ENCODE assay signal across 21 mouse cellular contexts in the genomic region with DNA sequence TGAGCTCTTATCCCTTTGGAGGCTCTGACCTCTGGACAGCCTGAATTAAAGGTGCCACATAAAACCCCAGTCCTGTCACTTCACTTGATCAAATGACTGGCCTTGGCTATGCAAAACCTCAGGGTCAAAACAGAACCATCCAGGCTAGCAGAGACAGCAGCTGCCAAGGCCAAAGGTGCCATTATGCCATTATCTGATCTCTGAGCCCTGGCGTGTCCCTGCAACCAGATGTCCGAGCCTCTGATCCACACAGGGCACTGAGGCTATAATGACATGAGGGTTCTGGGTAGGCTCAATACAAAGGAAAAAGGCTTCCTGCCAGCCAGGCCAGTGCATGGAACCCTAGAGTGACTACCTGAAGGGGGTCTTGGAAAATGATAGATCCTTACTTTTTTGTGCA.
DNase-seq lines count a peak whose midpoint lies in the region; ATAC-seq lines count a peak whose summit lies in the region.
"Had no signal": no experiment of that assay in that cellular context is flagged by ENCODE, and none has a peak within 500 bp of the region (broad histone marks: within the 10 kb centered on the region; RNA-seq: fewer than 3 reads in every experiment).

No protein-coding gene starts in this region.

- H3K36me3 ChIP-seq in midbrain, embryonic 12.5 days, result no peaks in the 10 kb centered on the region
- H3K36me3 ChIP-seq in midbrain, embryonic 15.5 days (replicated peaks), result no peaks in the 10 kb centered on the region
- H3K36me3 ChIP-seq: limb, embryonic 10.5 days; liver, embryonic 15.5 days; lung, embryonic 15.5 days; neural tube, embryonic 15.5 days had no signal

- no peak overlapping the region for H3K4me2 ChIP-seq in midbrain, embryonic 12.5 days (replicated peaks)
- H3K4me2 ChIP-seq in midbrain, embryonic 15.5 days, result no peak overlapping the region
- H3K4me2 ChIP-seq: heart, embryonic 11.5 days; liver, embryonic 15.5 days; lung, embryonic 15.5 days; neural tube, embryonic 15.5 days had no signal

- H3K9ac ChIP-seq in midbrain, embryonic 12.5 days (replicated peaks), result no peak overlapping the region
- no peak overlapping the region for H3K9ac ChIP-seq in midbrain, embryonic 15.5 days
- H3K9ac ChIP-seq: liver, embryonic 15.5 days; lung, embryonic 15.5 days; neural tube, embryonic 15.5 days had no signal

- peak; percentile 26 for DNase-seq in embryo, embryonic 10.5 days (ENCODE audit: low spot score)
- DNase-seq in embryo, embryonic 9.5 days (ENCODE audit: extremely low spot score), result no peak
- DNase-seq in kidney, adult 9 months, result peak; percentile 14
- no peak for DNase-seq in kidney, postnatal 36 days
- no peak for DNase-seq in cerebellum, postnatal 10 days
- DNase-seq: cerebellum, adult 9-11 months; gastrocnemius, postnatal 14 days; heart, adult 11 months; liver; lung, postnatal 4 days; thymus, adult 2 months; thymus, postnatal 4 days had no signal

- 50% methylated on average over 2 of the region's 2 CpGs for WGBS in midbrain, embryonic 12.5 days
- 59% methylated on average over 2 of the region's 2 CpGs for WGBS in midbrain, embryonic 15.5 days

- H3K4me1 ChIP-seq in midbrain, embryonic 12.5 days, result peaks cover 16% of the 10 kb centered on the region
- H3K4me1 ChIP-seq in midbrain, embryonic 15.5 days, result peaks cover 15% of the 10 kb centered on the region
- H3K4me1 ChIP-seq: liver, embryonic 15.5 days; lung, embryonic 15.5 days had no signal

- no peak overlapping the region for H3K4me3 ChIP-seq in midbrain, embryonic 12.5 days
- no peak overlapping the region for H3K4me3 ChIP-seq in midbrain, embryonic 15.5 days
- H3K4me3 ChIP-seq: limb, embryonic 10.5 days; liver, embryonic 15.5 days; lung, embryonic 15.5 days; myocyte; neural tube, embryonic 15.5 days had no signal

- peak overlapping the region; percentile 27; the same call in 1 of the 2 replicates for H3K27ac ChIP-seq in midbrain, embryonic 12.5 days (replicated peaks)
- H3K27ac ChIP-seq in midbrain, embryonic 15.5 days, result 0 out of 2 replicates have a peak overlapping the region, but pooled peaks have one; percentile 20
- H3K27ac ChIP-seq: limb, embryonic 10.5 days; liver, embryonic 15.5 days; lung, embryonic 15.5 days; neural tube, embryonic 15.5 days had no signal

- H3K27me3 ChIP-seq in midbrain, embryonic 12.5 days, result no peaks in the 10 kb centered on the region
- no peaks in the 10 kb centered on the region for H3K27me3 ChIP-seq in midbrain, embryonic 15.5 days (replicated peaks)
- H3K27me3 ChIP-seq: liver, embryonic 15.5 days; lung, embryonic 15.5 days; neural tube, embryonic 15.5 days had no signal

- H3K9me3 ChIP-seq in midbrain, embryonic 12.5 days, result no peaks in the 10 kb centered on the region
- H3K9me3 ChIP-seq in midbrain, embryonic 15.5 days, result no peaks in the 10 kb centered on the region
- H3K9me3 ChIP-seq: limb, embryonic 10.5 days; liver, embryonic 15.5 days; lung, embryonic 15.5 days; neural tube, embryonic 15.5 days had no signal

- no peak for ATAC-seq in midbrain, embryonic 12.5 days (ENCODE audit: low FRiP score, low read depth)
- no peak for ATAC-seq in midbrain, embryonic 15.5 days (replicated peaks)
- ATAC-seq: forebrain, embryonic 16.5 days had no signal

Comparison
In these comparisons a context has a peak if more than half of its experiments do, and no peak if none do; other contexts are left out.
1. DNase-seq: peak in embryo, embryonic 10.5 days (single experiment) and kidney, adult 9 months (single experiment); none in embryo, embryonic 9.5 days (single experiment), kidney, postnatal 36 days (0 of 2) and cerebellum, postnatal 10 days (0 of 2).